ENCODE assay signal across 18 mouse cellular contexts in genomic region chr6:142747165-142747564, GRCm38 (mm10). TPM values are rescaled to one million over a fixed set of nuclear protein-coding genes. Genes with fewer than 3 reads are reported as not detected.
DNase-seq lines count a peak whose midpoint lies in the region; ATAC-seq and TF ChIP-seq lines count a peak whose summit lies in the region.
"Had no signal": no experiment of that assay in that cellular context is flagged by ENCODE, and none has a peak within 500 bp of the region (broad histone marks: within the 10 kb centered on the region; RNA-seq: fewer than 3 reads in every experiment).

No protein-coding gene starts in this region.

- no peak overlapping the region for H3K27ac ChIP-seq in lung, embryonic 15.5 days
- H3K27ac ChIP-seq in liver, postnatal 0 days (ENCODE audit: low read depth): no peak overlapping the region
- peak overlapping the region; percentile 66 for H3K27ac ChIP-seq in stomach, embryonic 16.5 days (ENCODE audit: low read length)
- no peak overlapping the region for H3K27ac ChIP-seq in forebrain, embryonic 12.5 days
- H3K27ac ChIP-seq: hindbrain, embryonic 15.5 days; limb, embryonic 13.5 days; midbrain, embryonic 12.5 days had no signal

- peaks cover 17% of the 10 kb centered on the region for H3K4me1 ChIP-seq in lung, embryonic 15.5 days
- H3K4me1 ChIP-seq in liver, postnatal 0 days (ENCODE audit: insufficient read depth): peaks cover 9% of the 10 kb centered on the region
- peaks cover 18% of the 10 kb centered on the region for H3K4me1 ChIP-seq in stomach, embryonic 16.5 days (ENCODE audit: control insufficient read depth, insufficient read depth, low read length)
- H3K4me1 ChIP-seq in forebrain, embryonic 12.5 days: no peaks in the 10 kb centered on the region
- H3K4me1 ChIP-seq: hindbrain, embryonic 15.5 days; limb, embryonic 13.5 days; midbrain, embryonic 12.5 days had no signal

- no peak for TF ChIP-seq EP300 in liver, postnatal 0 days (IDR thresholded peaks at IDR 0.05; ENCODE audit: low read depth)

- no peaks in the 10 kb centered on the region for H3K36me3 ChIP-seq in lung, embryonic 15.5 days
- H3K36me3 ChIP-seq in liver, postnatal 0 days (replicated peaks; ENCODE audit: insufficient read depth, low read length): no peaks in the 10 kb centered on the region
- no peaks in the 10 kb centered on the region for H3K36me3 ChIP-seq in stomach, embryonic 16.5 days (ENCODE audit: control insufficient read depth, insufficient read depth, low read length)
- H3K36me3 ChIP-seq in forebrain, embryonic 12.5 days (replicated peaks): no peaks in the 10 kb centered on the region
- H3K36me3 ChIP-seq: hindbrain, embryonic 15.5 days; limb, embryonic 13.5 days; midbrain, embryonic 12.5 days had no signal

- H3K4me3 ChIP-seq in lung, embryonic 15.5 days: no peak overlapping the region
- H3K4me3 ChIP-seq in liver, postnatal 0 days (ENCODE audit: low read depth, low read length): no peak overlapping the region
- no peak overlapping the region for H3K4me3 ChIP-seq in stomach, embryonic 16.5 days (replicated peaks; ENCODE audit: low read length)
- H3K4me3 ChIP-seq in forebrain, embryonic 12.5 days (replicated peaks): no peak overlapping the region
- H3K4me3 ChIP-seq: hindbrain, embryonic 15.5 days; limb, embryonic 13.5 days; midbrain, embryonic 12.5 days had no signal

- H3K27me3 ChIP-seq in lung, embryonic 15.5 days: no peaks in the 10 kb centered on the region
- H3K27me3 ChIP-seq in liver, postnatal 0 days (ENCODE audit: insufficient read depth, low read length): no peaks in the 10 kb centered on the region
- no peaks in the 10 kb centered on the region for H3K27me3 ChIP-seq in stomach, embryonic 16.5 days (ENCODE audit: control insufficient read depth, insufficient read depth, low read length)
- no peaks in the 10 kb centered on the region for H3K27me3 ChIP-seq in forebrain, embryonic 12.5 days
- H3K27me3 ChIP-seq: hindbrain, embryonic 15.5 days; limb, embryonic 13.5 days; midbrain, embryonic 12.5 days had no signal

- H3K9me3 ChIP-seq in lung, embryonic 15.5 days: no peaks in the 10 kb centered on the region
- H3K9me3 ChIP-seq in liver, postnatal 0 days (ENCODE audit: low read length): no peaks in the 10 kb centered on the region
- H3K9me3 ChIP-seq in stomach, embryonic 16.5 days (replicated peaks; ENCODE audit: control insufficient read depth, low read length): no peaks in the 10 kb centered on the region
- H3K9me3 ChIP-seq in forebrain, embryonic 12.5 days: no peaks in the 10 kb centered on the region
- H3K9me3 ChIP-seq: hindbrain, embryonic 15.5 days; limb, embryonic 13.5 days; midbrain, embryonic 12.5 days had no signal

- no peak for DNase-seq in lung, adult 18-20 months
- DNase-seq in liver, postnatal 0 days: no peak
- no peak for DNase-seq in yolk sac, embryonic 10.5 days (ENCODE audit: low spot score)
- DNase-seq: cerebellum, postnatal 14 days; gastrocnemius, postnatal 10 days; heart, postnatal 14 days; right cerebral cortex, postnatal 14 days had no signal

- TF ChIP-seq CTCF in liver, postnatal 0 days (IDR thresholded peaks at IDR 0.05; ENCODE audit: low read depth): no peak

- H3K9ac ChIP-seq in lung, embryonic 15.5 days: no peak overlapping the region
- no peak overlapping the region for H3K9ac ChIP-seq in liver, postnatal 0 days (replicated peaks)
- H3K9ac ChIP-seq in stomach, embryonic 16.5 days (ENCODE audit: low read length): no peak overlapping the region
- H3K9ac ChIP-seq in forebrain, embryonic 12.5 days: no peak overlapping the region
- H3K9ac ChIP-seq: hindbrain, embryonic 15.5 days; limb, embryonic 13.5 days; midbrain, embryonic 12.5 days had no signal

- H3K4me2 ChIP-seq in lung, embryonic 15.5 days: 0 out of 2 replicates have a peak overlapping the region, but pooled peaks have one; percentile 28
- H3K4me2 ChIP-seq in liver, postnatal 0 days (ENCODE audit: low read depth, low read length): 0 out of 2 replicates have a peak overlapping the region, but pooled peaks have one; percentile 19
- peak overlapping the region; percentile 14 for H3K4me2 ChIP-seq in stomach, embryonic 16.5 days (ENCODE audit: low read depth, low read length)
- H3K4me2 ChIP-seq in forebrain, embryonic 12.5 days: no peak overlapping the region
- H3K4me2 ChIP-seq: hindbrain, embryonic 15.5 days; limb, embryonic 13.5 days; midbrain, embryonic 12.5 days had no signal

- no peak; the same call in 1 of the 2 replicates for ATAC-seq in lung, embryonic 15.5 days (ENCODE audit: borderline replicate concordance, extremely low read depth, low FRiP score, low TSS enrichment)
- ATAC-seq in common myeloid progenitor, adult 5-6 weeks (replicated peaks; ENCODE audit: low read depth, poor library complexity, severe bottlenecking): peak; percentile 76
- ATAC-seq in liver, postnatal 0 days: peak; percentile 59
- ATAC-seq in stomach, embryonic 16.5 days (ENCODE audit: insufficient read depth, low FRiP score): no peak
- ATAC-seq in forebrain, embryonic 12.5 days (ENCODE audit: low FRiP score): no peak
- ATAC-seq: CD4-positive, CD25-positive, alpha-beta regulatory T cell, adult 4 months had no signal

- 36% methylated on average over 2 of the region's 2 CpGs for WGBS in lung, embryonic 15.5 days
- 35% methylated on average over 2 of the region's 2 CpGs for WGBS in liver, postnatal 0 days (ENCODE audit: insufficient replicate concordance)
- WGBS in stomach, embryonic 16.5 days: 35% methylated on average over 2 of the region's 2 CpGs
- WGBS in forebrain, embryonic 12.5 days: 80% methylated on average over 2 of the region's 2 CpGs

RNA-seq across cellular contexts. Expression of gene Cmas, which starts 9.3 kb away (rescaled TPM):
- 68.3 and 68.9 TPM in 2 replicates for polyA plus RNA-seq in lung, embryonic 15.5 days (2015; fragmentation: Nextera tagmentation; extraction: Ambion mirVana)
- total RNA-seq in common myeloid progenitor, adult 5-6 weeks (2017): 82.6 and 83.3 TPM in 2 replicates
- polyA plus RNA-seq in liver, postnatal 0 days (2015; fragmentation: Nextera tagmentation; extraction: Ambion mirVana): 107 and 121 TPM in 2 replicates
- polyA plus RNA-seq in stomach, embryonic 16.5 days (2015; fragmentation: Nextera tagmentation; extraction: Ambion mirVana): 83.6 and 90.7 TPM in 2 replicates
- 117 and 119 TPM in 2 replicates for polyA plus RNA-seq in forebrain, embryonic 12.5 days (2016; fragmentation: Nextera tagmentation; extraction: Ambion mirVana)

RNA-seq across cellular contexts. Expression of gene Abcc9, which starts 45.0 kb away (rescaled TPM):
- polyA plus RNA-seq in lung, embryonic 15.5 days (2015; fragmentation: Nextera tagmentation; extraction: Ambion mirVana): 4.8 and 5.3 TPM in 2 replicates
- not detected in 2 replicates for total RNA-seq in common myeloid progenitor, adult 5-6 weeks (2017)
- polyA plus RNA-seq in liver, postnatal 0 days (2015; fragmentation: Nextera tagmentation; extraction: Ambion mirVana): 2.9 and 3.2 TPM in 2 replicates
- 14.7 and 14.9 TPM in 2 replicates for polyA plus RNA-seq in stomach, embryonic 16.5 days (2015; fragmentation: Nextera tagmentation; extraction: Ambion mirVana)
- 1.9 and 2.1 TPM in 2 replicates for polyA plus RNA-seq in forebrain, embryonic 12.5 days (2016; fragmentation: Nextera tagmentation; extraction: Ambion mirVana)
- polyA plus RNA-seq: CD4-positive, CD25-positive, alpha-beta regulatory T cell, adult 4 months had no signal

RNA-seq across cellular contexts. Expression of gene Sult6b2, which starts 57.1 kb away (rescaled TPM):
- not detected in 2 replicates for polyA plus RNA-seq in lung, embryonic 15.5 days (2015; fragmentation: Nextera tagmentation; extraction: Ambion mirVana)
- total RNA-seq in common myeloid progenitor, adult 5-6 weeks (2017): not detected in 2 replicates
- polyA plus RNA-seq in liver, postnatal 0 days (2015; fragmentation: Nextera tagmentation; extraction: Ambion mirVana): not detected in 2 replicates
- 1.5 and 3.1 TPM in 2 replicates for polyA plus RNA-seq in stomach, embryonic 16.5 days (2015; fragmentation: Nextera tagmentation; extraction: Ambion mirVana)
- polyA plus RNA-seq in forebrain, embryonic 12.5 days (2016; fragmentation: Nextera tagmentation; extraction: Ambion mirVana): 0.09 and 0.17 TPM in 2 replicates
- total RNA-seq: adrenal gland, adult 18-20 months; gastrocnemius, postnatal 10 days; heart, postnatal 14 days had no signal
- polyA plus RNA-seq: CD4-positive, CD25-positive, alpha-beta regulatory T cell, adult 4 months; embryonic facial prominence, embryonic 11.5 days; hindbrain, embryonic 15.5 days; large intestine, adult 2 months; limb, embryonic 13.5 days; midbrain, embryonic 12.5 days had no signal

Comparison
In these comparisons a context has a peak if more than half of its experiments do, and no peak if none do; other contexts are left out.
1. ATAC-seq: peak in common myeloid progenitor, adult 5-6 weeks (single experiment) and liver, postnatal 0 days (single experiment); none in lung, embryonic 15.5 days (single experiment), stomach, embryonic 16.5 days (single experiment) and forebrain, embryonic 12.5 days (single experiment).